Mouse (Mus musculus): ENCODE results near the gene Olfr598. TPM values are rescaled to one million over a fixed set of nuclear protein-coding genes. Genes with fewer than 3 reads are reported as not detected.
"Not testable (repeated sequence)": the region's sequence is repeated elsewhere in the genome, so short reads cannot be mapped to it uniquely, and the experiment has no call there.

The Olfr598 gene
- polyA plus RNA-seq (2012; ENCODE audit: insufficient read depth, insufficient read length, missing spikeins): not detected in 2 replicates

DNA sequence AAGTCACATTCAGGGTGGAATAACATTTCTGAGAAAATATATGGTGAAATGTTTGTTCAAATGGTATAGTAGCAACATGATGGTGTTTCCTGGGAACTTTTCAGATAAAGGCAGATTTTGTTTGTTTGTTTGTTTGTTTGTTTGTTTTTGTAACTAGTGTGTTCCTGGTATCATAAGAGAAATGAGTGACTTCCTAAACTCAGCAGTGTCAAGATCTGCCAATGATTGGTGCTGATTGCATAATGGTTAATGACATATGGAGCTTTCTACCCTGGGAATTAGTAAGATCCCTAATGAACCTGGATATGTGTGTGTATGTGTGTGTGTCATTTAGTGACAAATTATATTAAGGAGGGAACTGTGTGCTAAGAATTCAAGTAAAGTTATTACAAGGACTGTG lies at the start of gene Olfr598:
TSS of gene Olfr598 (plus strand) at position 301 of the 400 bp plus-strand sequence.
- Histone ChIP-seq H3K27ac (replicated peaks; ENCODE audit: low read depth, low read length) (no peak within 1 kb of the TSS), H3K4me1 (ENCODE audit: control insufficient read depth, insufficient read depth, insufficient read length, low read length) (no peaks in the 10 kb centered on the region), H3K4me3 (ENCODE audit: insufficient read depth, low read depth, low read length) (no peak within 1 kb of the TSS)

- H3K4me3 ChIP-seq (ENCODE audit: insufficient read depth, low read depth, low read length); H3K4me1 ChIP-seq (ENCODE audit: control insufficient read depth, insufficient read depth, insufficient read length, low read length); H3K27ac ChIP-seq (replicated peaks; ENCODE audit: low read depth, low read length): not testable (repeated sequence)
These were observed 18.0 kb upstream of the Olfr598 start, which contains the start of gene Olfr596 for GRCm38 (mm10) chr7:103305348-103305747. Olfr596 (plus strand) TSS chr7:103305648.

DNA sequence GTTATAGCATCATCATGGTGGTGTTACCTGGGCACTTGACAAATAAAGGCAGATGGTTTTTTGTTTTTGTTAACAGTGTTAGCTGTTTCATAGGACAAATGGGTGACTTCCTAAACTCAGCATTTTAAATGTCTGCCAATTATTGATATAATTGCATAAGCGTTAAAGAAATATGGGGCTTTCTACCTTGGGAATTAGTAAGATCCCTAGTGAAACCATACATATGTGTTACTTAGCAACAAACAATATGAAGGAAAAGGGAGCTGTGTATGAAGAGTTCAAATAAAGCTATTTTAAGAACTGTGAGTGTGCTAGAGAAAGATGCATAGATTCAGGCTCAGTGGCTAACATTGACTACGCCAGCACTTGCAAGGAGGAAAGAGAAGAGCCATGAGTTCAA lies 7.4 kb upstream of the Olfr598 start, which contains the start of gene Olfr597:
TSS of gene Olfr597 (plus strand) at position 301 of the 400 bp plus-strand sequence.
- not testable (repeated sequence) for H3K4me1 ChIP-seq (ENCODE audit: control insufficient read depth, insufficient read depth, insufficient read length, low read length); H3K4me3 ChIP-seq (ENCODE audit: insufficient read depth, low read depth, low read length); H3K27ac ChIP-seq (replicated peaks; ENCODE audit: low read depth, low read length)

GRCm38 (mm10) chr7:103335617-103336016 lies 12.2 kb downstream of the Olfr598 start, which contains the start of gene Olfr599:
Olfr599 (plus strand) TSS chr7:103335917.
- Histone ChIP-seq H3K4me1 (ENCODE audit: control insufficient read depth, insufficient read depth, insufficient read length, low read length) (no peaks in the 10 kb centered on the region), H3K4me3 (ENCODE audit: insufficient read depth, low read depth, low read length) (no peak within 1 kb of the TSS), H3K27ac (replicated peaks; ENCODE audit: low read depth, low read length) (no peak within 1 kb of the TSS)

DNA sequence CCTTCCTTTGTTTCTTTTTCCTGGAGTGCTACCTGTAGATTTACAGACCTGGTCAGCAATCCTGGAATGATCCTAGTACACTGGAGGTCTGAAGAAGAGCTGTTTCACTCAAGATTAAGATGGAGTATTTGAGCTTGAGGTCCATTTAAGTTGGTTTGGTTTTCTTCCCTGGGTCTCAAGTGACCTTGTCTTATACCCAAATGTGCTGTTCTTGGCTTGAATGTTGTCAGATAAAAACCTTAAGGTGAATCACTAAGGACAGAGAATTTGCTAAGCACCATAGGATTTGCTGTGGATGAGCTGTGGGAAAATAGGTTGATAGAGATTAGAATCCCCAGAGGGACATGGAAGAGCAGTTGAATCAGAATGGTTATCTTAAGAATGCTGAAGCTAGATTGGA lies 26.2 kb downstream of the Olfr598 start, which contains the start of gene Olfr600:
TSS of gene Olfr600 (minus strand) at position 101 of the 400 bp plus-strand sequence.
- H3K4me3 ChIP-seq (ENCODE audit: insufficient read depth, low read depth, low read length): no peak within 1 kb of the TSS
- H3K27ac ChIP-seq (replicated peaks; ENCODE audit: low read depth, low read length): no peak within 1 kb of the TSS
- no peaks in the 10 kb centered on the region for H3K4me1 ChIP-seq (ENCODE audit: control insufficient read depth, insufficient read depth, insufficient read length, low read length)

GRCm38 (mm10) chr7:103362555-103362954 lies 39.2 kb downstream of the Olfr598 start, which contains the start of gene Olfr601:
Olfr601 (minus strand) TSS chr7:103362655.
- no peak within 1 kb of the TSS for H3K4me3 ChIP-seq (ENCODE audit: insufficient read depth, low read depth, low read length)
- no peaks in the 10 kb centered on the region for H3K4me1 ChIP-seq (ENCODE audit: control insufficient read depth, insufficient read depth, insufficient read length, low read length)
- H3K27ac ChIP-seq (replicated peaks; ENCODE audit: low read depth, low read length): no peak within 1 kb of the TSS

Other genes with a start within 250 kb of the Olfr598 start
- not detected in 2 replicates for gene Olfr584, start 241.7 kb upstream of the Olfr598 start, polyA plus RNA-seq (2012; ENCODE audit: insufficient read depth, insufficient read length, missing spikeins)
- not detected in 2 replicates for gene Olfr585, start 225.8 kb upstream of the Olfr598 start, polyA plus RNA-seq (2012; ENCODE audit: insufficient read depth, insufficient read length, missing spikeins)
- not detected in 2 replicates for gene Olfr586, start 197.9 kb upstream of the Olfr598 start, polyA plus RNA-seq (2012; ENCODE audit: insufficient read depth, insufficient read length, missing spikeins)
- gene Olfr588-ps1, start 182.7 kb upstream of the Olfr598 start, polyA plus RNA-seq (2012; ENCODE audit: insufficient read depth, insufficient read length, missing spikeins): not detected in 2 replicates
- gene Olfr589, start 167.2 kb upstream of the Olfr598 start, polyA plus RNA-seq (2012; ENCODE audit: insufficient read depth, insufficient read length, missing spikeins): not detected in 2 replicates
- gene Olfr591, start 145.2 kb upstream of the Olfr598 start, polyA plus RNA-seq (2012; ENCODE audit: insufficient read depth, insufficient read length, missing spikeins): not detected in 2 replicates
- not detected in 2 replicates for gene Olfr592, start 138.8 kb upstream of the Olfr598 start, polyA plus RNA-seq (2012; ENCODE audit: insufficient read depth, insufficient read length, missing spikeins)
- gene Olfr593, start 111.7 kb upstream of the Olfr598 start, polyA plus RNA-seq (2012; ENCODE audit: insufficient read depth, insufficient read length, missing spikeins): not detected in 2 replicates
- gene Olfr594, start 106.6 kb upstream of the Olfr598 start, polyA plus RNA-seq (2012; ENCODE audit: insufficient read depth, insufficient read length, missing spikeins): not detected in 2 replicates
- not detected in 2 replicates for gene Usp17ld, start 71.1 kb upstream of the Olfr598 start, polyA plus RNA-seq (2012; ENCODE audit: insufficient read depth, insufficient read length, missing spikeins)
- not detected in 2 replicates for gene Olfr596, start 17.9 kb upstream of the Olfr598 start, polyA plus RNA-seq (2012; ENCODE audit: insufficient read depth, insufficient read length, missing spikeins)
- gene Olfr597, start 7.3 kb upstream of the Olfr598 start, polyA plus RNA-seq (2012; ENCODE audit: insufficient read depth, insufficient read length, missing spikeins): not detected in 2 replicates
- not detected in 2 replicates for gene Olfr599, start 12.3 kb downstream of the Olfr598 start, polyA plus RNA-seq (2012; ENCODE audit: insufficient read depth, insufficient read length, missing spikeins)
- not detected in 2 replicates for gene Olfr600, start 26.1 kb downstream of the Olfr598 start, polyA plus RNA-seq (2012; ENCODE audit: insufficient read depth, insufficient read length, missing spikeins)
- gene Olfr601, start 39.1 kb downstream of the Olfr598 start, polyA plus RNA-seq (2012; ENCODE audit: insufficient read depth, insufficient read length, missing spikeins): not detected in 2 replicates
- gene Olfr603, start 62.6 kb downstream of the Olfr598 start, polyA plus RNA-seq (2012; ENCODE audit: insufficient read depth, insufficient read length, missing spikeins): not detected in 2 replicates
- not detected in 2 replicates for gene Usp17lc, start 91.5 kb downstream of the Olfr598 start, polyA plus RNA-seq (2012; ENCODE audit: insufficient read depth, insufficient read length, missing spikeins)
- not detected in 2 replicates for gene Olfr605, start 121.9 kb downstream of the Olfr598 start, polyA plus RNA-seq (2012; ENCODE audit: insufficient read depth, insufficient read length, missing spikeins)
- not detected in 2 replicates for gene Olfr606, start 125.5 kb downstream of the Olfr598 start, polyA plus RNA-seq (2012; ENCODE audit: insufficient read depth, insufficient read length, missing spikeins)
- not detected in 2 replicates for gene Olfr607, start 140.6 kb downstream of the Olfr598 start, polyA plus RNA-seq (2012; ENCODE audit: insufficient read depth, insufficient read length, missing spikeins)
- gene Olfr608, start 146.3 kb downstream of the Olfr598 start, polyA plus RNA-seq (2012; ENCODE audit: insufficient read depth, insufficient read length, missing spikeins): not detected in 2 replicates
- not detected in 2 replicates for gene Olfr609, start 174.5 kb downstream of the Olfr598 start, polyA plus RNA-seq (2012; ENCODE audit: insufficient read depth, insufficient read length, missing spikeins)
- not detected in 2 replicates for gene Olfr610, start 188.6 kb downstream of the Olfr598 start, polyA plus RNA-seq (2012; ENCODE audit: insufficient read depth, insufficient read length, missing spikeins)
- not detected in 2 replicates for gene Olfr611, start 197.3 kb downstream of the Olfr598 start, polyA plus RNA-seq (2012; ENCODE audit: insufficient read depth, insufficient read length, missing spikeins)
- not detected in 2 replicates for gene Olfr612, start 219.1 kb downstream of the Olfr598 start, polyA plus RNA-seq (2012; ENCODE audit: insufficient read depth, insufficient read length, missing spikeins)
- not detected in 2 replicates for gene Olfr613, start 224.5 kb downstream of the Olfr598 start, polyA plus RNA-seq (2012; ENCODE audit: insufficient read depth, insufficient read length, missing spikeins)
- not detected in 2 replicates for gene Olfr615, start 232.5 kb downstream of the Olfr598 start, polyA plus RNA-seq (2012; ENCODE audit: insufficient read depth, insufficient read length, missing spikeins)
- not detected in 2 replicates for gene Olfr616, start 245.6 kb downstream of the Olfr598 start, polyA plus RNA-seq (2012; ENCODE audit: insufficient read depth, insufficient read length, missing spikeins)
- not detected in 2 replicates for gene Olfr617, start 249.5 kb downstream of the Olfr598 start, polyA plus RNA-seq (2012; ENCODE audit: insufficient read depth, insufficient read length, missing spikeins)